29 mouse cellular contexts compared by ENCODE assay signal in genomic region chr3:129328056-129328455, GRCm38 (mm10). TPM values are rescaled to one million over a fixed set of nuclear protein-coding genes. Genes with fewer than 3 reads are reported as not detected.
A peak's percentile ranks its signal among the peaks of the same experiment; 100 is the strongest.
DNase-seq lines count a peak whose midpoint lies in the region; ATAC-seq lines count a peak whose summit lies in the region.
"Had no signal": no experiment of that assay in that cellular context is flagged by ENCODE, and none has a peak within 500 bp of the region (broad histone marks: within the 10 kb centered on the region; RNA-seq: fewer than 3 reads in every experiment).

No protein-coding gene starts in this region.

- H3K4me1 ChIP-seq in intestine, embryonic 15.5 days (replicated peaks), result 0 out of 2 replicates have a peak, but pooled peaks cover 5% of the 10 kb centered on the region

- H3K4me3 ChIP-seq in intestine, embryonic 15.5 days (replicated peaks), result no peak overlapping the region
- H3K4me3 ChIP-seq: forebrain, embryonic 15.5 days; heart, adult 2 months; heart, embryonic 12.5 days; hindbrain, embryonic 13.5 days had no signal

- no peak overlapping the region for H3K9ac ChIP-seq in intestine, embryonic 15.5 days
- H3K9ac ChIP-seq: forebrain, embryonic 15.5 days; heart, embryonic 12.5 days; hindbrain, embryonic 13.5 days; liver, embryonic 14.5 days had no signal

- DNase-seq in kidney, adult 8-10 months, result peak; percentile 27 to 41
- no peak for DNase-seq in kidney, adult 18-20 months
- DNase-seq in kidney, adult 9 months, result peak; percentile 75
- peak; percentile 41 for DNase-seq in kidney, postnatal 14 days
- no peak for DNase-seq in adrenal gland, postnatal 36 days
- DNase-seq in layer of hippocampus, postnatal 25 days (ENCODE audit: extremely low spot score in 1 of 2, low spot score in 1 of 2), result no peak
- DNase-seq: adrenal gland, postnatal 10 days; cerebellum, adult 11 months; cerebellum, adult 9-10 months; cerebellum, postnatal 36 days; gastrocnemius, postnatal 25 days; heart, adult 2 months; heart, postnatal 4 days; liver; lung, postnatal 10 days; right cerebral cortex, postnatal 4 days; thymus, adult 18-20 months; thymus, postnatal 25 days had no signal

- peak overlapping the region; percentile 9; the same call in 1 of the 2 replicates for H3K4me2 ChIP-seq in intestine, embryonic 15.5 days (replicated peaks)
- H3K4me2 ChIP-seq: forebrain, embryonic 15.5 days; heart, embryonic 12.5 days; hindbrain, embryonic 13.5 days; midbrain, embryonic 11.5 days had no signal

- no peak overlapping the region for H3K27ac ChIP-seq in intestine, embryonic 15.5 days
- H3K27ac ChIP-seq: forebrain, embryonic 15.5 days; heart, adult 2 months; hindbrain, embryonic 13.5 days; liver, embryonic 14.5 days; stomach, postnatal 0 days had no signal

- no peaks in the 10 kb centered on the region for H3K27me3 ChIP-seq in intestine, embryonic 15.5 days (replicated peaks)
- H3K27me3 ChIP-seq: forebrain, embryonic 15.5 days; heart, embryonic 12.5 days; hindbrain, embryonic 13.5 days; Patski had no signal

- 70% methylated on average over 4 of the region's 4 CpGs for WGBS in intestine, embryonic 15.5 days

- ATAC-seq in intestine, embryonic 15.5 days, result no peak
- ATAC-seq: forebrain, embryonic 15.5 days; midbrain, embryonic 16.5 days; Patski had no signal

- no peaks in the 10 kb centered on the region for H3K9me3 ChIP-seq in intestine, embryonic 15.5 days
- H3K9me3 ChIP-seq: forebrain, embryonic 15.5 days; heart, embryonic 12.5 days; hindbrain, embryonic 13.5 days had no signal

- no peaks in the 10 kb centered on the region for H3K36me3 ChIP-seq in intestine, embryonic 15.5 days
- H3K36me3 ChIP-seq: forebrain, embryonic 15.5 days; heart, embryonic 12.5 days; hindbrain, embryonic 13.5 days had no signal

RNA-seq across cellular contexts. Expression of gene Enpep, which starts 4.5 kb away (rescaled TPM):
- 97.2 and 100 TPM in 2 replicates for polyA plus RNA-seq in intestine, embryonic 15.5 days (2015; fragmentation: Nextera tagmentation; extraction: Ambion mirVana)
- 10 to 100 TPM; 12.3 to 22.0 TPM for total RNA-seq in adrenal gland, postnatal 36 days (2021)
- 1 to 10 TPM; 1.4 to 2.3 TPM for total RNA-seq in layer of hippocampus, postnatal 25 days (2021)
- total RNA-seq: megakaryocyte, adult 5-6 weeks; MEL had no signal

Comparison
In these comparisons a context has a peak if more than half of its experiments do, and no peak if none do; other contexts are left out.
1. DNase-seq: peak in kidney, adult 8-10 months (2 of 2), kidney, adult 9 months (single experiment) and kidney, postnatal 14 days (single experiment); none in kidney, adult 18-20 months (single experiment), adrenal gland, postnatal 36 days (0 of 2) and layer of hippocampus, postnatal 25 days (0 of 2).
2. RNA of gene Enpep, which starts 4.5 kb away (total RNA-seq): 12.3 to 22.0 TPM in adrenal gland, postnatal 36 days; 1.4 to 2.3 TPM in layer of hippocampus, postnatal 25 days; every median in the first group is over 4 times any median in the second.